Comparison of ENCODE assay signal across 13 mouse cellular contexts in the genomic region with DNA sequence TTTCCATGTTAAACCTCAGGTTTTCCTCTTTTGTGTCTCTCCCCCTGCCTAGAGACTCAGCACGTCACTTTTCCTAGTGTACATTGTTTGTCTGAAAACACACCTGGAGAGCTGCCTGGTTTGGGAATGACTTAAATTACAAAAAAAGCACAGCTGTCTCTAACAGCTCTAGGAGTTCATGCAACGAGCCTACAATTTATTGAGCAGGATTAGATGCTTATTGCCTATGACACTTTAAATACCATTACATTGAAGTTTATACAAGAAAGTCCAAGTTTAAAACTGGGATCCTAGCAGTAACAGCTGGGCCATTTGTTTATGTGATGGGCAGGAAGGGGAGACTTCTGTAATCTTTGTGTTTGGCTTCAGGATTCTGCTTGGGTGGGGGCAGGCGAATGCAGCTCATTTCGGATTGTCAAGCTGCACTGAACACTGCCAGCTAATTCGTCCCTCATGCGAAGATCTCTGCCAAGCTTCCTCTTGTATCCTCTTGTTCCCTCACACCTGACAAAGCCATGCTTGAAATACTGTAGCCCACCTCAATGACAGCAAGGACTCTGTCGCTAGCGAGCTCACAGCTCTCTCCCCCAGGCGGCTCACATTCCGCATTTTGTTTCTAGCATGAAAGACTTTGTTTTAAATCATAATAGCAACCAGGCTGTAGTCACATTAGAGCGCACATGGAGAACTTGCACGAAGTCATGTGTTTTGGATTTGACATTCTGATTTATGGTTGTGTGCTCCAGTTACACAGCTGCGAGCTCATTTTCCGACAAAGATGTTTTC.
DNase-seq lines count a peak whose midpoint lies in the region; ATAC-seq and TF ChIP-seq lines count a peak whose summit lies in the region.
"Had no signal": no experiment of that assay in that cellular context is flagged by ENCODE, and none has a peak within 500 bp of the region (broad histone marks: within the 10 kb centered on the region; RNA-seq: fewer than 3 reads in every experiment).

No protein-coding gene starts in this region.

- H3K4me2 ChIP-seq in liver, embryonic 11.5 days: no peak overlapping the region
- H3K4me2 ChIP-seq in limb, embryonic 12.5 days: peak overlapping the region; percentile 29; the same call in 1 of the 2 replicates
- peak overlapping the region; percentile 36 for H3K4me2 ChIP-seq in stomach, embryonic 16.5 days (ENCODE audit: low read depth, low read length)

- TF ChIP-seq CTCF in liver, adult 2 months (IDR thresholded peaks at IDR 0.05; ENCODE audit: low read depth, low read length): no peak

- no peaks in the 10 kb centered on the region for H3K36me3 ChIP-seq in liver, adult 2 months (ENCODE audit: control insufficient read depth, insufficient read depth, low read length)
- H3K36me3 ChIP-seq in liver, embryonic 11.5 days (ENCODE audit: control insufficient read depth, insufficient read depth, low read length): no peaks in the 10 kb centered on the region
- no peaks in the 10 kb centered on the region for H3K36me3 ChIP-seq in limb, embryonic 12.5 days
- no peaks in the 10 kb centered on the region for H3K36me3 ChIP-seq in stomach, embryonic 16.5 days (ENCODE audit: control insufficient read depth, insufficient read depth, low read length)
- no peaks in the 10 kb centered on the region for H3K36me3 ChIP-seq in midbrain, embryonic 10.5 days

- TF ChIP-seq POLR2A in liver, adult 2 months (IDR thresholded peaks at IDR 0.05; ENCODE audit: extremely low read depth, insufficient read depth, low read length): no peak

- no peak overlapping the region for H3K27ac ChIP-seq in liver, adult 2 months (replicated peaks; ENCODE audit: insufficient read depth, low read depth, low read length)
- H3K27ac ChIP-seq in liver, embryonic 11.5 days (ENCODE audit: low read depth, low read length): no peak overlapping the region
- peak overlapping the region; percentile 46; the same call in 1 of the 2 replicates for H3K27ac ChIP-seq in limb, embryonic 12.5 days
- peak overlapping the region; percentile 83 for H3K27ac ChIP-seq in stomach, embryonic 16.5 days (ENCODE audit: low read length)
- no peak overlapping the region for H3K27ac ChIP-seq in midbrain, embryonic 10.5 days (replicated peaks)

- peaks cover 23% of the 10 kb centered on the region for H3K4me1 ChIP-seq in liver, adult 2 months (ENCODE audit: control insufficient read depth, insufficient read depth, low read length)
- H3K4me1 ChIP-seq in liver, embryonic 11.5 days (replicated peaks; ENCODE audit: control insufficient read depth, insufficient read depth, low read length): peaks cover 4% of the 10 kb centered on the region; the same call in 1 of the 2 replicates
- peaks cover 31% of the 10 kb centered on the region for H3K4me1 ChIP-seq in limb, embryonic 12.5 days (replicated peaks)
- peaks cover 26% of the 10 kb centered on the region for H3K4me1 ChIP-seq in stomach, embryonic 16.5 days (ENCODE audit: control insufficient read depth, insufficient read depth, low read length)
- H3K4me1 ChIP-seq in midbrain, embryonic 10.5 days: peaks cover 14% of the 10 kb centered on the region

- H3K4me3 ChIP-seq in liver, adult 2 months (ENCODE audit: insufficient read depth, low read depth, low read length): no peak overlapping the region
- H3K4me3 ChIP-seq in liver, embryonic 11.5 days (ENCODE audit: low read depth, low read length): no peak overlapping the region
- H3K4me3 ChIP-seq in limb, embryonic 12.5 days (replicated peaks): no peak overlapping the region
- no peak overlapping the region for H3K4me3 ChIP-seq in stomach, embryonic 16.5 days (replicated peaks; ENCODE audit: low read length)
- no peak overlapping the region for H3K4me3 ChIP-seq in midbrain, embryonic 10.5 days

- peak; percentile 38 for DNase-seq in embryo, embryonic 10 days (ENCODE audit: low spot score)
- DNase-seq in embryo, embryonic 9.5 days (ENCODE audit: extremely low spot score): no peak
- peak; percentile 19 for DNase-seq in liver, adult 2 months (ENCODE audit: extremely low read depth, low read depth, low spot score)
- DNase-seq in liver, embryonic 11.5 days (ENCODE audit: low spot score): no peak
- DNase-seq in midbrain, embryonic 10.5 days (ENCODE audit: low spot score): no peak
- no peak for DNase-seq in cerebellum, postnatal 36 days
- DNase-seq: cerebellum, postnatal 25 days; gastrocnemius, postnatal 36 days; liver; right cerebral cortex, postnatal 4 days; thymus, postnatal 14 days had no signal

- no peaks in the 10 kb centered on the region for H3K27me3 ChIP-seq in liver, adult 2 months (ENCODE audit: control insufficient read depth, insufficient read depth, low read length)
- H3K27me3 ChIP-seq in liver, embryonic 11.5 days (replicated peaks; ENCODE audit: control insufficient read depth, insufficient read depth, low read length): no peaks in the 10 kb centered on the region
- peaks cover 7% of the 10 kb centered on the region for H3K27me3 ChIP-seq in limb, embryonic 12.5 days
- H3K27me3 ChIP-seq in stomach, embryonic 16.5 days (ENCODE audit: control insufficient read depth, insufficient read depth, low read length): no peaks in the 10 kb centered on the region
- H3K27me3 ChIP-seq in midbrain, embryonic 10.5 days (ENCODE audit: low read depth, poor library complexity, severe bottlenecking): no peaks in the 10 kb centered on the region

- ATAC-seq in liver, embryonic 11.5 days (replicated peaks; ENCODE audit: low FRiP score): no peak
- ATAC-seq in limb, embryonic 12.5 days (ENCODE audit: insufficient number of reproducible peaks, insufficient read depth, low FRiP score, low TSS enrichment, low read depth): peak; percentile 80
- ATAC-seq in stomach, embryonic 16.5 days (ENCODE audit: insufficient read depth, low FRiP score): peak; percentile 61; the same call in 1 of the 2 replicates

- H3K9me3 ChIP-seq in liver, embryonic 11.5 days (ENCODE audit: control insufficient read depth, low read length): no peaks in the 10 kb centered on the region
- H3K9me3 ChIP-seq in limb, embryonic 12.5 days: no peaks in the 10 kb centered on the region
- no peaks in the 10 kb centered on the region for H3K9me3 ChIP-seq in stomach, embryonic 16.5 days (replicated peaks; ENCODE audit: control insufficient read depth, low read length)
- H3K9me3 ChIP-seq in midbrain, embryonic 10.5 days (replicated peaks): no peaks in the 10 kb centered on the region

- WGBS in liver, adult 2 months: 84% methylated on average over 14 of the region's 14 CpGs
- WGBS in liver, embryonic 11.5 days: 69% methylated on average over 14 of the region's 14 CpGs
- 13% methylated on average over 14 of the region's 14 CpGs for WGBS in limb, embryonic 12.5 days
- 34% methylated on average over 14 of the region's 14 CpGs for WGBS in stomach, embryonic 16.5 days
- 74% methylated on average over 14 of the region's 14 CpGs for WGBS in midbrain, embryonic 10.5 days

- no peaks in the 10 kb centered on the region for H3K79me2 ChIP-seq in liver, adult 2 months (ENCODE audit: control insufficient read depth, insufficient read depth, low read length)

- no peak overlapping the region for H3K9ac ChIP-seq in liver, adult 2 months (ENCODE audit: low read depth, low read length)
- H3K9ac ChIP-seq in liver, embryonic 11.5 days (ENCODE audit: low read depth, low read length): no peak overlapping the region
- no peak overlapping the region for H3K9ac ChIP-seq in limb, embryonic 12.5 days (replicated peaks)
- H3K9ac ChIP-seq in stomach, embryonic 16.5 days (ENCODE audit: low read length): no peak overlapping the region

Comparison
In these comparisons a context has a peak if more than half of its experiments do, and no peak if none do; other contexts are left out.
1. DNase-seq: peak in embryo, embryonic 10 days (single experiment) and liver, adult 2 months (single experiment); none in embryo, embryonic 9.5 days (single experiment), liver, embryonic 11.5 days (single experiment), midbrain, embryonic 10.5 days (single experiment) and cerebellum, postnatal 36 days (0 of 2).
2. H3K27ac ChIP-seq: peak in limb, embryonic 12.5 days (single experiment) and stomach, embryonic 16.5 days (single experiment); none in liver, adult 2 months (single experiment), liver, embryonic 11.5 days (single experiment) and midbrain, embryonic 10.5 days (single experiment).